Comparison of ENCODE assay signal across 9 mouse cellular contexts in genomic region chrX:101268025-101268754, GRCm38 (mm10). TPM values are rescaled to one million over a fixed set of nuclear protein-coding genes. Genes with fewer than 3 reads are reported as not detected.
DNase-seq lines count a peak whose midpoint lies in the region; ATAC-seq and TF ChIP-seq lines count a peak whose summit lies in the region.
"Had no signal": no experiment of that assay in that cellular context is flagged by ENCODE, and none has a peak within 500 bp of the region (broad histone marks: within the 10 kb centered on the region; RNA-seq: fewer than 3 reads in every experiment).

Gene Il2rg (minus strand): TSS chrX:101268255.

- peak; percentile 78 for TF ChIP-seq POLR2A in spleen, adult 2 months (IDR thresholded peaks at IDR 0.05; ENCODE audit: low read depth, low read length)

- H3K9ac ChIP-seq in liver, embryonic 14.5 days (replicated peaks) = no peak within 1 kb of the TSS
- H3K9ac ChIP-seq: neural tube, embryonic 12.5 days had no signal

- peak; percentile 58 to 91 for DNase-seq in spleen, adult 2 months (ENCODE audit: low read depth in 1 of 2, low spot score in 2 of 2)
- DNase-seq in spleen, postnatal 4 days (ENCODE audit: low spot score in 2 of 2) = no peak
- no peak for DNase-seq in liver, embryonic 14.5 days (ENCODE audit: low read depth in 3 of 3, low spot score in 3 of 3)
- DNase-seq in thymus, postnatal 0 days (ENCODE audit: low spot score) = peak; percentile 78
- no peak for DNase-seq in ovary, postnatal 14 days (ENCODE audit: low spot score)
- DNase-seq in gastrocnemius, postnatal 4 days (ENCODE audit: low spot score in 2 of 2) = no peak
- DNase-seq in adrenal gland, postnatal 36 days = no peak

- peaks cover 13% of the 10 kb centered on the region; the same call in 1 of the 2 replicates for H3K36me3 ChIP-seq in spleen, adult 2 months (ENCODE audit: control insufficient read depth, insufficient read depth, low read length)
- no peaks in the 10 kb centered on the region for H3K36me3 ChIP-seq in liver, embryonic 14.5 days (replicated peaks; ENCODE audit: control insufficient read depth, insufficient read depth, low read depth)
- H3K36me3 ChIP-seq: neural tube, embryonic 12.5 days had no signal

- 26% methylated on average over 5 of the region's 5 CpGs for WGBS in spleen, adult 2 months
- WGBS in liver, embryonic 14.5 days (ENCODE audit: insufficient replicate concordance) = 25% methylated on average over 5 of the region's 5 CpGs

- peak within 1 kb of the TSS; percentile 19; the same call in 1 of the 2 replicates for H3K4me2 ChIP-seq in liver, embryonic 14.5 days (ENCODE audit: low read depth)
- H3K4me2 ChIP-seq: neural tube, embryonic 12.5 days had no signal

- TF ChIP-seq CTCF in spleen, adult 2 months (IDR thresholded peaks at IDR 0.05; ENCODE audit: extremely low read depth, insufficient read depth, insufficient read length, insufficient replicate concordance) = no peak
- TF ChIP-seq CTCF in liver, embryonic 14.5 days (IDR thresholded peaks at IDR 0.05; ENCODE audit: low read depth) = no peak

- no peak for TF ChIP-seq EP300 in liver, embryonic 14.5 days (IDR thresholded peaks at IDR 0.05; ENCODE audit: low read depth)

- H3K27ac ChIP-seq in spleen, adult 2 months (ENCODE audit: insufficient read depth, low read length) = peak within 1 kb of the TSS; percentile 98
- H3K27ac ChIP-seq in liver, embryonic 14.5 days = no peak within 1 kb of the TSS
- H3K27ac ChIP-seq: neural tube, embryonic 12.5 days had no signal

- H3K4me1 ChIP-seq in spleen, adult 2 months (ENCODE audit: control insufficient read depth, insufficient read depth, insufficient read length) = peaks cover 6% of the 10 kb centered on the region; the same call in 1 of the 2 replicates
- H3K4me1 ChIP-seq in liver, embryonic 14.5 days (replicated peaks; ENCODE audit: control insufficient read depth in 2 of 2, insufficient read depth in 2 of 2, low read length in 1 of 2) = peaks cover 0 to 11% of the 10 kb centered on the region in 2 experiments; a peak in 2 of 4 replicates
- H3K4me1 ChIP-seq: neural tube, embryonic 12.5 days had no signal

- no peaks in the 10 kb centered on the region for H3K27me3 ChIP-seq in spleen, adult 2 months (ENCODE audit: control insufficient read depth, insufficient read depth, low read length)
- no peaks in the 10 kb centered on the region; the same call in 1 of the 2 replicates for H3K27me3 ChIP-seq in liver, embryonic 14.5 days (ENCODE audit: control insufficient read depth, insufficient read depth, low read length)
- H3K27me3 ChIP-seq: neural tube, embryonic 12.5 days had no signal

- H3K4me3 ChIP-seq in spleen, adult 2 months (ENCODE audit: extremely low read depth, insufficient read depth, insufficient read length) = peak within 1 kb of the TSS; percentile 65
- peak within 1 kb of the TSS; percentile 10 to 35; a peak in 2 of 4 replicates for H3K4me3 ChIP-seq in liver, embryonic 14.5 days (ENCODE audit: insufficient read depth in 1 of 2, low read depth in 2 of 2, low read length in 2 of 2)
- H3K4me3 ChIP-seq: neural tube, embryonic 12.5 days had no signal

- ATAC-seq in granulocyte monocyte progenitor cell, adult 5-6 weeks (replicated peaks; ENCODE audit: poor library complexity, severe bottlenecking) = peak; percentile 79
- no peak for ATAC-seq in liver, embryonic 14.5 days (ENCODE audit: insufficient read depth)

- no peaks in the 10 kb centered on the region for H3K9me3 ChIP-seq in liver, embryonic 14.5 days (ENCODE audit: control insufficient read depth, low read length)
- H3K9me3 ChIP-seq: neural tube, embryonic 12.5 days had no signal

RNA-seq across cellular contexts. Expression of gene Il2rg, which starts in this region (rescaled TPM):
- polyA plus RNA-seq in spleen, adult 2 months (2012; rRNA removed) = 171 and 180 TPM in 2 replicates
- 21.7 and 33.1 TPM in 2 replicates for total RNA-seq in granulocyte monocyte progenitor cell, adult 5-6 weeks (2014; fragmentation: Nextera tagmentation)
- total RNA-seq in granulocyte monocyte progenitor cell, adult 5-6 weeks (2017) = 20.2 and 23.4 TPM in 2 replicates
- 5.5 and 6.4 TPM in 2 replicates for polyA plus RNA-seq in liver, embryonic 14.5 days (2012; rRNA removed)
- polyA plus RNA-seq in liver, embryonic 14.5 days (2014; fragmentation: Nextera tagmentation; extraction: Ambion mirVana) = 7.8 and 8.3 TPM in 2 replicates
- 334 and 367 TPM in 2 replicates for polyA plus RNA-seq in thymus, postnatal 0 days (2015; fragmentation: Nextera tagmentation; extraction: Ambion mirVana)
- 1 to 10 TPM; 7.2 to 9.6 TPM for total RNA-seq in gastrocnemius, postnatal 4 days (2021)
- total RNA-seq in adrenal gland, postnatal 36 days (2021) = 10 to 100 TPM in 1 of 2 experiments, 1 to 10 TPM in 1; 5.7 to 10.2 TPM

Comparison
In these comparisons a context has a peak if more than half of its experiments do, and no peak if none do; other contexts are left out.
1. RNA of gene Il2rg (polyA plus RNA-seq): 334 to 367 TPM in thymus, postnatal 0 days and 171 to 180 TPM in spleen, adult 2 months; 5.5 to 8.3 TPM in liver, embryonic 14.5 days; every median in the first group is over 10 times any median in the second.
2. DNase-seq: peak in spleen, adult 2 months (2 of 2) and thymus, postnatal 0 days (single experiment); none in spleen, postnatal 4 days (0 of 2), liver, embryonic 14.5 days (0 of 3), ovary, postnatal 14 days (single experiment), gastrocnemius, postnatal 4 days (0 of 2) and adrenal gland, postnatal 36 days (0 of 2).